Mouse (Mus musculus) forebrain, embryonic 13.5 days (tissue): Measurements from ENCODE around the gene Hira. TPM values are rescaled to one million over a fixed set of nuclear protein-coding genes. Genes with fewer than 3 reads are reported as not detected.
A peak's percentile ranks its signal among the peaks of the same experiment; 100 is the strongest.
"Not testable (repeated sequence)": the region's sequence is repeated elsewhere in the genome, so short reads cannot be mapped to it uniquely, and the experiment has no call there.

ENCODE experiments used
- ATAC-seq: fragments of 200-750 bp; cut with Nextera tagmentation; 2 replicates; pipeline ENCODE4 v1.8.0; 2017
- H3K27ac ChIP-seq: fragments of 300-500 bp; sonication (generic); 2 replicates; pipeline ENCODE4 v1.5.1; 2015; ENCODE audit warnings: inconsistent platforms, mild to moderate bottlenecking, moderate library complexity
- H3K27me3 ChIP-seq: fragments of 300-500 bp; sonication (generic); 2 replicates; pipeline ENCODE4 v1.6.1; 2015; ENCODE audit warnings: mild to moderate bottlenecking, inconsistent platforms
- H3K36me3 ChIP-seq: fragments of 300-500 bp; sonication (generic); 2 replicates; pipeline ENCODE4 v1.6.1; 2015; ENCODE audit warnings: mild to moderate bottlenecking, inconsistent platforms; ENCODE audit not compliant: poor library complexity, severe bottlenecking
- H3K4me1 ChIP-seq: fragments of 300-500 bp; sonication (generic); 2 replicates; pipeline ENCODE4 v1.6.1; 2015; ENCODE audit warnings: inconsistent platforms
- H3K4me2 ChIP-seq: fragments of 300-500 bp; sonication (generic); 2 replicates; pipeline ENCODE4 v1.6.1; 2015; ENCODE audit warnings: inconsistent platforms, mild to moderate bottlenecking, moderate library complexity
- H3K4me3 ChIP-seq: fragments of 300-500 bp; sonication (generic); 2 replicates; pipeline ENCODE4 v1.5.1; 2015; ENCODE audit warnings: mild to moderate bottlenecking, inconsistent platforms
- H3K9ac ChIP-seq: fragments of 300-500 bp; sonication (generic); 2 replicates; pipeline ENCODE4 v1.6.1; 2015; ENCODE audit warnings: mild to moderate bottlenecking, inconsistent platforms
- H3K9me3 ChIP-seq: fragments of 300-500 bp; sonication (generic); replicated peaks from 2 replicates; pipeline ENCODE4 v1.6.1; 2016; ENCODE audit warnings: inconsistent platforms
- WGBS: fragments of 180-500 bp; shearing (Covaris S2); methylation state at CpG from one replicate; pipeline ENCODE4 v1.1.7; 2015; 5-methylcytosine and 5-hydroxymethylcytosine counted together
- polyA plus RNA-seq: library from polyadenylated mRNA; unstranded; fragments of >200 nt; fragmentation: Nextera tagmentation; extraction: Ambion mirVana; gene quantifications from 2 replicates; pipeline ENCODE4 v1.2.1, GENCODE M21; 2015

The Hira gene
- polyA plus RNA-seq, 1 experiment from 2014 or later, result 21.4 TPM

DNA sequence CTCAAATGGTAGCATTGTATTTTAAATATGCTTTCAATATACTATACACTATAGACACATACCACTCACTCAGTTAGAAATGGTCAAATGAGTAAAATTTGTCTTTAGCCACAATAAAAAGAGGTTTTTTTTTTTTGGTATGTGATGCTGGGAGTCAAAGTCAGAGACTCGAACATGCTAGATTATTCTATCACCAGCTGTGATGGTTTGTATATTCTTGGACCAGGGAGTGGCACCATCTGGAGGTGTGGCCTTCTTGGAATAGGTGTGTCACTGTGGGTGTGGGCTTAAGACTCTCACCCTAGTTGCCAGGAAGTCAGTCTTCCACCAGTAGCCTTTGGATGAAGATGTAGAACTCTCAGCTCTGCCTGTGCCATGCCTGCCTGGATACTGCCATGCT, 6.3 kb upstream of the Hira start:
- H3K9ac ChIP-seq, H3K27me3 ChIP-seq, H3K4me1 ChIP-seq, ATAC-seq, H3K4me2 ChIP-seq, H3K4me3 ChIP-seq, H3K9me3 ChIP-seq, H3K27ac ChIP-seq: not testable (repeated sequence)
- peaks cover 38% of the 10 kb centered on the region for H3K36me3 ChIP-seq
- 88% methylated on average over 1 of the region's 1 CpGs for WGBS

DNA sequence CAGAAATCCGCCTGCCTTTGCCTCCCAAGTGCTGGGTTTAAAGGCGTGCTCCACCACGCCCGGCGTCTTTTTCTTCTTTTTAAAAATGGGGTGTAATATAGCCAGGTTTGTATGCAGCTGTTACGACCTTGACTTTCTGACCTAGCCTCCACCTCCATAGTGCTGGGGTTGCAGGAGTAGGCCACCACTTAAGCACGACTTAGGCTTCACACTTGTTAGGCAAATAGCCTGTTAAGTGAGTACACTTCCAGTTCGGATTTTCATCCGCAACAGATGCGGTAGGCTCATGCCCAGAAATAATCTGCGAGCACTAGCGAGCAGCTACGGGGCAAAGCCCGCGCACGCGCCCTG, 771 bp upstream of the Hira start:
- WGBS, result under 1% methylated on average over 17 of the region's 17 CpGs
- H3K27ac ChIP-seq, result peak overlapping the region; percentile 96
- peak overlapping the region; percentile 84 for H3K4me3 ChIP-seq
- ATAC-seq, result no peak
- H3K9ac ChIP-seq, result peak overlapping the region; percentile 93
- peak overlapping the region; percentile 83 for H3K4me2 ChIP-seq
- peaks cover 36% of the 10 kb centered on the region for H3K4me1 ChIP-seq
- H3K27me3 ChIP-seq, result no peaks in the 10 kb centered on the region
- H3K36me3 ChIP-seq, result peaks cover 34% of the 10 kb centered on the region
- no peaks in the 10 kb centered on the region for H3K9me3 ChIP-seq

DNA sequence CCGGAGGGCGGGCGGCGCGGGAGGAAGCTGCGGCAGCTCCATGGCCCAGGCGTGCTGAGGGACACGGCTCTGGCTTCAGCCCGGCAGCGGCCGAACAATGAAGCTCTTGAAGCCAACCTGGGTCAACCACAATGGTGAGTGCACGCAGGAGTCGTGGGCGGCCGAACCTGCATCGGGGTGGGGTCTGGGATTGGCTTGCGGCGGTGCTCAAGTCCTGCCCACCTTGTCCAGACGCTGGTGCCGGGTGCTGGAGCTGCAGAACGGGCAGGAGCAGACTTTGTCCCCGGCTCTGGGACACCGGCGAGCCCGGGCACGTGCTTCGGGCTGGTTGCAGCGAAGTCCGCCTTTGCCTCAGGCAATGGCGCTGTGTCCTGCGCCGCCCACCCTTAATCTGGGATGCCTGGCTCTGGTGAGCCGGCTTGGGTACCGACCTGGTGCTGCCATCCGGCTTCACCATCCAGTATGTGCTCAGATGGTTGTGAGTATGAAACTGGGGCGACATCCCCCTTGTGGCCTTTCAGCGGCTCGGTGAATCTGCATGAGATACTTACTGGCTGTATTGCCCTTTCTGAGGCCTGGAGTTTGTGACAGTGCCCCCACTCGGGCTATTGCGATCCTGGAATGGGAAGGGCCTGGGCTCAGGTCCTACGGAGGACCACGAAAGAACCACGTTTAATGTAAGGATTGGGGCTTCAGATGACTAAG, 701 bp downstream of the Hira start:
- H3K36me3 ChIP-seq, result peaks cover 30% of the 10 kb centered on the region
- peak overlapping the region; percentile 83 for H3K4me2 ChIP-seq
- no peaks in the 10 kb centered on the region for H3K27me3 ChIP-seq
- H3K4me3 ChIP-seq, result peak overlapping the region; percentile 84
- peaks cover 37% of the 10 kb centered on the region for H3K4me1 ChIP-seq
- H3K9me3 ChIP-seq, result no peaks in the 10 kb centered on the region
- peak overlapping the region; percentile 93 for H3K9ac ChIP-seq
- WGBS, result under 1% methylated on average over 43 of the region's 43 CpGs
- H3K27ac ChIP-seq, result peak overlapping the region; percentile 96
- peak; percentile 38 for ATAC-seq

DNA sequence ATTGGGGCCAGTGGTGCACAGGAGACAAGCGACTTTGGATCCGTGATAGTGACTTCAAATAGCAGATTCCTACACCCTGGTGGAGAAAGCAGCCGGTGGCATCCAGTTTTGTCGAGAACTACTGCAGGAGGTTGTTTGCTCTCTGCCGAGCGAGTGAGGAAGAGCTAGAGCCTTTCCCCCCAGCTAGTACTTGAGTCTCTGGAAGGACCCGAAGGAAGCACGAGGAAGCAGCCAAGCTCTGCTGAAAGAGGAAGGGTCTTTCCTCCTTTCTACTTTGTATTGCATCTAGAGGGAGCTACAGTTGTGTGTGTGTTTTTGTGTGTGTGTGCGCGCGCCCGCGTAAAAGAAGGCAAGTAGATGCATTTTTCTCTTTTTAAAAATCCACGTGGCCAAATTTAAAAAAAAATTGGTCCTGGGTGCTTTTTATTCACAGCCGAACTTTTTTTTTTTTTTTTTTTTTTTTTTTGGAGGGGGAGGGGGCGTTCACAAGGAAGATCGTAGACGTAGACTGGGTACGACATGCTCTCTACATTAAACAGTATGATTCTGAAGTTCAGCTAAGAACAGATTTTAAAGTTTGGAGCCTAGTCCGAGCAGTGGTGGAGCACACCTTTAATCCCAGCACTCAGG, 1.4 kb downstream of the Hira start:
- Histone ChIP-seq H3K36me3 (peaks cover 23% of the 10 kb centered on the region), H3K9ac (peak overlapping the region; percentile 93), H3K27me3 (no peaks in the 10 kb centered on the region), H3K4me2 (peak overlapping the region; percentile 83), H3K4me1 (peaks cover 37% of the 10 kb centered on the region), H3K4me3 (peak overlapping the region; percentile 84), H3K27ac (peak overlapping the region; percentile 96), H3K9me3 (no peaks in the 10 kb centered on the region)
- ATAC-seq, result no peak
- WGBS, result 31% methylated on average over 20 of the region's 20 CpGs

DNA sequence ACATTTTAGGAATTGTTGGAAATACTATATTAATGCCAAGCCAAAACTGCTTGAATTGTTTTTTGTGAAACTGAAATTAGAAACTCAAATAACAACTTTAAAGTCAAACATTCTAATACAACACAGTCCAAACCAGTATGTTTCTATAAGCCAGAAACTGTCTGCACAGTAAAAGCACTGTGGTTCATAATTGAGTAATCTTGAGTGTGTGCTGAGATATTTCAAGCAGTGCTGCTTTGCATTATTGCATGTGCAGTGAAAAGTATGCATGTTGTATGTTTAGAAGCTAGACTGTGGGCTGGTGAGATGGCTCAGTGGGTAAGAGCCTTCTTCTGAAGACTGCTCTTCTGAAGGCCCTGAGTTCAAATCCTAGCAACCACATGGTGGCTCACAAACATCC, 7.2 kb downstream of the Hira start:
- no peaks in the 10 kb centered on the region for H3K9me3 ChIP-seq
- no peak overlapping the region for H3K9ac ChIP-seq
- H3K4me3 ChIP-seq, result no peak overlapping the region
- no peak overlapping the region for H3K4me2 ChIP-seq
- no peak for ATAC-seq
- peaks cover 20% of the 10 kb centered on the region for H3K4me1 ChIP-seq
- H3K27ac ChIP-seq, result no peak overlapping the region
- H3K27me3 ChIP-seq, result no peaks in the 10 kb centered on the region
- H3K36me3 ChIP-seq, result peaks cover 24% of the 10 kb centered on the region

DNA sequence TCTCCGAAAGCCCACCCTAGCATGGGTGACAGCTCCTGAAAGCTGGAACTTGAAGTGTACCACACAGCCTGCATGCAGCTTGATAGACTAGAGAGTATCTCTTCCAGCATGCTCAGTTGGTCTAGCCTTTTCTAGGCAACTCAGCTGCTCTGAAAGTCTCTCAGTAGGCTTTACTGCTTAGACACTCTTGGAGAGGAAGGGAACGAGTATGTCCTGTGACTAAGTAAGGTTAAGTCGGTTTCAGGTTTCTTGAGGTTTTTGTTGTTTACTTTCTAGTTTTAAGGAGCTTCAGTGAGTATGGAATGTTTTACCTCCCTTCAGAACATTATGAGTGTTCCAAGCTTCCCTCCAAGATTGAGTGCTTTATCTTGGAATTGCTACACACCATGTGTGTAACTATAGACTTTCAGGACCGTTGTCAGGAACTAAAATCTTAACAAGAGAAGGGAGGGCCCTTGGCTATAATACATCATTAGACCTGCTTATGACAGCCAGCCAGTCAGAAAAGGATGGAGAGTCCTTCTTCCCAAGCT, 17.1 kb downstream of the Hira start:
- Histone ChIP-seq H3K9ac (no peak overlapping the region), H3K4me3 (no peak overlapping the region), H3K27me3 (no peaks in the 10 kb centered on the region), H3K4me2 (no peak overlapping the region), H3K9me3 (no peaks in the 10 kb centered on the region), H3K36me3 (peaks cover 28% of the 10 kb centered on the region), H3K27ac (no peak overlapping the region), H3K4me1 (no peaks in the 10 kb centered on the region)
- 87% methylated on average over 4 of the region's 4 CpGs for WGBS
- no peak for ATAC-seq

DNA sequence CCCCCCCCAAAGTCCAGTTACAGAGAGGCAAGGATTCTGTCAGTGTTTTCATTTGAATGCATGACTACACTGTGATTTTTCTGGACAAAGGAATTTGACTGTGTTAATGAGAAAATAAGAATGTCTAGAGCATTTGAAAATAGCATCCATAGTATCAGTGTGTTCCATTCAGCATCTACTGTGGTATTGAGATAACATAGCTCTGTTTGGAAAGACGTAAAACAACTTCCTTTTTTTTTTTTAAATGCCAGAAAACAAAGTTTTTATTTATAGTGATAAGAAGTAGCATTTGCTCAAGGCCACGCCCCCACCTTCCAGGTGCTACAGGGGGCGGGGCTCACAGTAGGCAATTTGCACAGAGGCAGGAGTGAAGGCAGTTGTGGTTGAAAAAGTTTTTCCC, 18.4 kb downstream of the Hira start:
- Histone ChIP-seq H3K36me3 (peaks cover 42% of the 10 kb centered on the region), H3K4me2 (no peak overlapping the region), H3K9me3 (no peaks in the 10 kb centered on the region), H3K4me3 (no peak overlapping the region), H3K27ac (no peak overlapping the region), H3K27me3 (no peaks in the 10 kb centered on the region), H3K9ac (no peak overlapping the region), H3K4me1 (no peaks in the 10 kb centered on the region)
- WGBS, result 91% methylated on average over 3 of the region's 3 CpGs
- no peak for ATAC-seq

DNA sequence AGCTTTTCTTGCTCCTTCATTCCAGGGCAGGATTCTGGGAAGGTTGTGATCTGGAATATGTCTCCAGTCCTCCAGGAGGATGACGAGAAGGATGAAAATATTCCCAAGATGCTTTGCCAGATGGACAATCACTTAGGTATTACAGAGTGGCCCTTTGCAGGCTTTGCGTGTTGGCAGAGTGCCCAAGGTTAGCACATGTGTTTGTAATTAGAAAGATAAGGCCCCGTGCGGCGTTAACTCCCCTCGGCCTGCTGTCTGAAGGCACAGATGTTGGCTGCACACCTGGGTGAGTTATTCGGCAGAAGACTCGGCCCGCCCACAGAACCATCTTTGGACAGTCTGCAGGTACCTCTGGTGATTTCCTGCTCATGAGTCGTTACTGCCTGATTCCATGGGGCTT, 19.6 kb downstream of the Hira start:
- no peak overlapping the region for H3K4me2 ChIP-seq
- no peaks in the 10 kb centered on the region for H3K9me3 ChIP-seq
- peaks cover 51% of the 10 kb centered on the region for H3K36me3 ChIP-seq
- no peaks in the 10 kb centered on the region for H3K27me3 ChIP-seq
- H3K4me3 ChIP-seq, result no peak overlapping the region
- no peaks in the 10 kb centered on the region for H3K4me1 ChIP-seq
- H3K9ac ChIP-seq, result no peak overlapping the region
- H3K27ac ChIP-seq, result no peak overlapping the region
- 95% methylated on average over 10 of the region's 10 CpGs for WGBS
- no peak for ATAC-seq

DNA sequence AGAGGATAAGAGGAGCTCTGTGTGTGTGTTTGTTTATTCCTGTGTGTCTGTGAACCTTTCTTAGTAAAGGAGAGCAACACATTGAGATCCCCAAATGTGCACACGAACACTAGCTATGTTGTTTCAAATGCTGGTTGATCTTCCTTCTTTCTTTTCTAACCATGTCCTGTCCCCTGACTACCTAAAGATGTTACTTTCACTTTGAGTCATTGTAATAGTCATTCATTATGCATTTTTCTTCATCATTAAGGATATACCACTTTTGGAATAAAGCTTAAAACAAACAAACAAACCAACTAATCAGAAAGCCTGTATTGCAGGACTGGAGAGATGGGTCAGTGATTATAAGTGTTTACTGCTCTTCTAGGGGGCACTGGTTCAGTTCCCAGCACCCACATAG, 28.8 kb downstream of the Hira start:
- 94% methylated on average over 1 of the region's 1 CpGs for WGBS
- no peaks in the 10 kb centered on the region for H3K9me3 ChIP-seq
- H3K27ac ChIP-seq, result no peak overlapping the region
- H3K9ac ChIP-seq, result no peak overlapping the region
- H3K4me2 ChIP-seq, result no peak overlapping the region
- H3K27me3 ChIP-seq, result no peaks in the 10 kb centered on the region
- H3K4me3 ChIP-seq, result no peak overlapping the region
- H3K4me1 ChIP-seq, result no peaks in the 10 kb centered on the region
- no peak for ATAC-seq
- peaks cover 67% of the 10 kb centered on the region for H3K36me3 ChIP-seq

DNA sequence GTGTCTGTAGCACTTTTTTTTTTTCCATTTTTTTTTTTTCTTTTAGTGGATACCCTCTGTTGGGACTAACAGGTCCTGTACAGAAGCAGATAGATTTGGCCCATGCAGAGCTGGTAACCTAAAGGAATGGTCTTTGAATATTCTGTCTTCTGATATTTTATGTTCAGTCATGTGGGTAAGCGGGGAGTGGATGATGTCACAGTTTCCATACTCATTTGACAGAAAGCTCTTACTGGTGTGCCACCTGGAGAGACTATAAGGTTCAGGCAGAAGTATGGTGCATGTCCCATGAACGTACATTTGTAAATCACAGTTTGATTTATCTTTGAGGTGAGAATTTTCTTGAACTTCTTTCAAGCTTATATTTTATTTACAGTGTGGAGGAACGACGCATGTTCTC, 39.2 kb downstream of the Hira start:
- Histone ChIP-seq H3K27me3 (no peaks in the 10 kb centered on the region), H3K4me2 (no peak overlapping the region), H3K4me3 (no peak overlapping the region), H3K27ac (no peak overlapping the region), H3K9me3 (no peaks in the 10 kb centered on the region), H3K36me3 (peaks cover 80% of the 10 kb centered on the region), H3K4me1 (no peaks in the 10 kb centered on the region), H3K9ac (no peak overlapping the region)
- 96% methylated on average over 4 of the region's 4 CpGs for WGBS
- ATAC-seq, result no peak

DNA sequence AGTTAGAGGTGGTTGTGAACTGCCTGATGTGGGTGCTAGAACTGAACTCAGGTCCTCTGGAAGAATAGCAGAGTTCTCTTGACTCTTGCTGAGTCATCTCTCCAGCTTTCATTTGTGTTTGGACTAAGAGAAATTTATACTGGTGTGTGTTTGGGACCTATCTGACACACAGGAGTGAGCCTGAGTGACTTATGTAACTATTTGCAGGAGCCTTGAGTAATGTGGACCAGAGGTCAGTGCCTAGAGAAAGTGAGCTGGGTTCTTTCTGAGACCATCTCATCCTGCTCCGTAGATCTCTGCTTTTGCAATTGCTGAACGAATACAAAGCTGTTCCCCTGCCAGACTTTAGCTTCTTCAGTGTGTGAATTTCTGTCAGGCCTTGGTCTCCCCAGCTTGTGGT, 44.9 kb downstream of the Hira start:
- 89% methylated on average over 2 of the region's 2 CpGs for WGBS
- no peak for ATAC-seq
- H3K4me2 ChIP-seq, result no peak overlapping the region
- no peak overlapping the region for H3K9ac ChIP-seq
- no peak overlapping the region for H3K4me3 ChIP-seq
- no peaks in the 10 kb centered on the region for H3K27me3 ChIP-seq
- H3K36me3 ChIP-seq, result peaks cover 96% of the 10 kb centered on the region
- no peaks in the 10 kb centered on the region for H3K9me3 ChIP-seq
- H3K4me1 ChIP-seq, result no peaks in the 10 kb centered on the region
- H3K27ac ChIP-seq, result no peak overlapping the region

DNA sequence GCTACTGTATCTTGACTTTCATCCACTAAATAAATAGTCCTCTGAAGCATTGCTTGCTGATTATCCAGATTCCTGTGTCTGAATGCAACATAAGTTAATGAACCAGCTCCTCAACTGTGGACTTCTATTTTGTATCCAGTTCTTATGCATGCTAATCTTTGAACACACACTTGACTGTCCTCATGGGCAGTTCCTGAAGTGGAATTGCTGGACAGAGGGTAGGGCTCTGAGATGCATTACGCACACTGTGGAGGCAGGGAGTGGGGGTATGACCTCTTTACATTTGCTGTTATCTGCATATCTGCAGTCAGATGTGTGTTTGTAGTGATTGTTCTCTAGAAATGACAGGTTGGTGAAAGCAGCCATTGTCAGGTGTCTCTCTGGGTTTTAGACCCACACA, 51.1 kb downstream of the Hira start:
- H3K4me3 ChIP-seq, result no peak overlapping the region
- WGBS, result 100% methylated on average over 1 of the region's 1 CpGs
- peaks cover 81% of the 10 kb centered on the region for H3K36me3 ChIP-seq

More for the DNA sequence above, 51.1 kb downstream of the Hira start:
- Histone ChIP-seq H3K27ac (no peak overlapping the region), H3K9ac (no peak overlapping the region), H3K9me3 (no peaks in the 10 kb centered on the region), H3K4me2 (no peak overlapping the region), H3K27me3 (no peaks in the 10 kb centered on the region), H3K4me1 (no peaks in the 10 kb centered on the region)
- no peak for ATAC-seq
